Mouse (Mus musculus) kidney, embryonic 15.5 days (tissue): Measurements from ENCODE around the gene Klf16. TPM values are rescaled to one million over a fixed set of nuclear protein-coding genes. Genes with fewer than 3 reads are reported as not detected.

ENCODE experiments used
- ATAC-seq: fragments of 200-750 bp; cut with Nextera tagmentation; replicated peaks from 2 replicates; pipeline ENCODE4 v1.8.0; 2017; ENCODE audit warnings: moderate TSS enrichment; ENCODE audit not compliant: low FRiP score
- H3K27ac ChIP-seq: fragments of 300-500 bp; sonication (generic); 2 replicates; pipeline ENCODE4 v1.5.1; 2015; ENCODE audit warnings: mild to moderate bottlenecking, inconsistent platforms
- H3K27me3 ChIP-seq: fragments of 300-500 bp; sonication (generic); 2 replicates; pipeline ENCODE4 v1.6.1; 2015; ENCODE audit warnings: inconsistent platforms
- H3K36me3 ChIP-seq: fragments of 300-500 bp; sonication (generic); 2 replicates; pipeline ENCODE4 v1.6.1; 2015; ENCODE audit warnings: inconsistent platforms
- H3K4me1 ChIP-seq: fragments of 300-500 bp; sonication (generic); 2 replicates; pipeline ENCODE4 v1.6.1; 2015; ENCODE audit warnings: inconsistent platforms
- H3K4me2 ChIP-seq: fragments of 300-500 bp; sonication (generic); 2 replicates; pipeline ENCODE4 v1.6.1; 2015; ENCODE audit warnings: moderate library complexity, mild to moderate bottlenecking, inconsistent platforms
- H3K4me3 ChIP-seq: fragments of 300-500 bp; sonication (generic); replicated peaks from 2 replicates; pipeline ENCODE4 v1.5.1; 2015; ENCODE audit warnings: mild to moderate bottlenecking, inconsistent platforms
- H3K9ac ChIP-seq: fragments of 300-500 bp; sonication (generic); 2 replicates; pipeline ENCODE4 v1.6.1; 2015; ENCODE audit warnings: mild to moderate bottlenecking, inconsistent platforms
- H3K9me3 ChIP-seq: fragments of 300-500 bp; sonication (generic); replicated peaks from 2 replicates; pipeline ENCODE4 v1.6.1; 2016; ENCODE audit warnings: inconsistent platforms
- WGBS: fragments of 180-500 bp; shearing (Covaris S2); methylation state at CpG from one replicate; pipeline ENCODE4 v1.1.7; 2015; ENCODE audit warnings: mixed read lengths; 5-methylcytosine and 5-hydroxymethylcytosine counted together
- polyA plus RNA-seq: library from polyadenylated mRNA; unstranded; fragments of >200 nt; fragmentation: Nextera tagmentation; extraction: Ambion mirVana; gene quantifications from 2 replicates; pipeline ENCODE4 v1.2.1, GENCODE M21; 2015

The Klf16 gene
- 9.9 and 11.2 TPM in 2 replicates for polyA plus RNA-seq

DNA sequence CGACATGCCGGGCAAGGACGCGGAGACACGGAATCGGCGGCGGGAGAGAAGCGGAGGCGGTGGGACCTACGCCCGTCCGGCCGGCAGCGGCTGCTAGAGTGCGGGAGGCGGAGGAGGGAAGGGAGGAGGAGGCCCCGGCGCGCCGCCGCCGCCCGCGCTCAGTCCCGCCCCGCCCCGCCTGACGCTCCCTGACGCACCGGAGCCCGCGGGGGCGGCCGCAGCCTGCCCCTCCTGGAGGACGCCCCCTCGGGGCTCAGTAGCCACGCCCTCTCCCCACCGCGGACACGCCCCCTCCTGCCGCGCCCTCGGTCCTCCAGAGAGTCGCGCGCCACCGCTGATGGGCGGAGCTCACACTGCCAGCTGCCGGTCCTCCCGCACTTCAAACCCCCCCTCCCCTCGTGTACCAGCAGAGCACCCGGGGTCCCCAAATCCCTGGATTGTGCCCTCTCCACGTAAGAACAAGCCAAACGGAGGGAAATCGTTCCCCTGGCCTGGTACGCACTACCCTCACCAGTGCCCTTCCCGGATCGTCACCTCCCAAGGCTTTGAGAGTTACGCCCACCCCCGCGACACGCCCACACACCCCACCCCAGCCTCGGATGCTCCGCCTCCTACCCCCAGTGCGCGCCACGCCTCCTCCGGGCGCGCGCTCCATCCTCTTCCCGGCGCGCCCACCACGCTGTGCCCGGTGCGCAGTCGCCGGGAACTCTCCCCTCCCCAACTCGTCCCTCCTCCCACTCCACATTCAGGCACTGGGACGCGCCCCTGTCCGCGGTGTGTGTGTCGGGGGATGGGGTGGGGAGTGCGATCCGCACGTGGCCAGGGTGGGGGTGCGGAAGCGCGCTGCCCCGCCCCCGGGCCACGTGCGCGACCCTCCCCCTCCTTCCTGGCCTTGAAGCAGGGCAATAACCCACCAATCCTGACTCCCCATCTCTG is at the start of gene Klf16:
TSS of gene Klf16 (minus strand) at position 127 of the 936 bp plus-strand sequence.
- ATAC-seq: peak; percentile 79
- H3K4me3 ChIP-seq: peak within 1 kb of the TSS; percentile 88
- under 1% methylated on average over 91 of the region's 97 CpGs for WGBS
- H3K27ac ChIP-seq: peak within 1 kb of the TSS; percentile 97
- H3K9ac ChIP-seq: peak within 1 kb of the TSS; percentile 82
- no peaks in the 10 kb centered on the region for H3K9me3 ChIP-seq
- H3K27me3 ChIP-seq: no peaks in the 10 kb centered on the region
- peaks cover 61% of the 10 kb centered on the region for H3K4me1 ChIP-seq
- H3K36me3 ChIP-seq: peaks cover 8% of the 10 kb centered on the region
- peak within 1 kb of the TSS; percentile 96 for H3K4me2 ChIP-seq

DNA sequence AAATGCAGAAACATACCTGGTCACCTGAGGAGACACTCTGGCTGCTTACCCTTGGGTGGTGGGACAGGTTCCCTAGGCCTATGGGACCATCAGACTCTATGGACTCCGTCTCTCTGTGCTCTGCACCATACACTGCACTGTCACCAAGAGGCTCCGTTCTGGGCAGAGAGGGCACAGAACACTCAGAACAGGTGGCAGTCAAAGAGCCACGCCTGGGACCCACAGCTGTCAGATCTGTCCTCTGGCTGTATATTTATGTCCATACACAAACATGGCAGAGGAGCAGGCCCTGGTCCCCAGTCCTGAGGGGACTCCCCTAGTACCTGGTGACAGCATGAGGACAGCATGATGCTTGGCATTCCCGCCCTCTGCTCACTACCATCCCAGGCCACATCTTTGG is 48.6 kb upstream of the Klf16 start:
- H3K4me3 ChIP-seq: no peak overlapping the region
- H3K4me2 ChIP-seq: no peak overlapping the region
- peaks cover 78% of the 10 kb centered on the region for H3K4me1 ChIP-seq
- no peaks in the 10 kb centered on the region for H3K27me3 ChIP-seq
- H3K9me3 ChIP-seq: no peaks in the 10 kb centered on the region
- WGBS: 85% methylated on average over 4 of the region's 4 CpGs
- H3K9ac ChIP-seq: no peak overlapping the region
- peaks cover 25% of the 10 kb centered on the region for H3K36me3 ChIP-seq
- 0 out of 2 replicates have a peak overlapping the region, but pooled peaks have one; percentile 18 for H3K27ac ChIP-seq
- ATAC-seq: no peak

DNA sequence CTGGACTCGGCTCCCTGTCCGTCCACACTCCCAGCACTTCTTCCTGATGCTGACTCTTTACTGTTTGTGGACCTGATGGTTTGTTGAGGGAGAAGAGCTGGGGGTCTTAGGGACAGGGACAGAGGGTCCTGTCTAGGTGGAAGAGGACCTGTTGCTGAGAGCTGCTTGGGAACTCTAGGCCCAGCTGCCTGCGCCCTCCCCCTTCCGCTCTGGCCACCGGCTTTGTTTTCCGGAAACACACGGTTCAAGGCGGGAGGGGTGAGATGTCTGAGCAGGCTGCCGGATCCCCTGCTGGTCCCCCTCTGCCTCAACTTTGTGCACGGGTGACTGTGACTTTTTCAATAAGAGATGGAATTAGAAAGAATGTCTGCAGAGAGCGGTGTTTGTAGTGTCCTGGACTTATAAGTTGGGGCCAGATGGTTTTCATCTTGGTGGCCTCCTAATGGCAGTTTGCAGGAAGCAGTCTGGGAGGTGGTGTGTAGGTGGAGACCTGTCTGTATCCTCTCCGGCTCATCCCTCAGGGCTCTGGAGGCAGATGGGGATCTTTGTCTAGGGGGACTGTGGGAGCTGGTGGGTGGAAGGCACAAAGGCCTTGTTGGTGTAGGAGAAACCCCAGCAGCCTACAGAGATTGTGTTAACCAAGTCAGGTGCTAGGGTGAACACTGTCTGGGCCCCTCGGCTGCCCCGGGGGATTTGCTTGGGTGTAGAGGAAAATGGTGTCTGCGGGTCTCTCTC is 46.5 kb upstream of the Klf16 start:
- H3K27ac ChIP-seq: peak overlapping the region; percentile 91
- WGBS: 7% methylated on average over 15 of the region's 15 CpGs
- H3K9me3 ChIP-seq: no peaks in the 10 kb centered on the region
- peaks cover 6% of the 10 kb centered on the region; the same call in 1 of the 2 replicates for H3K36me3 ChIP-seq
- H3K9ac ChIP-seq: peak overlapping the region; percentile 85
- H3K27me3 ChIP-seq: no peaks in the 10 kb centered on the region
- H3K4me1 ChIP-seq: peaks cover 65% of the 10 kb centered on the region
- peak overlapping the region; percentile 81 for H3K4me3 ChIP-seq
- H3K4me2 ChIP-seq: peak overlapping the region; percentile 67
- no peak for ATAC-seq

DNA sequence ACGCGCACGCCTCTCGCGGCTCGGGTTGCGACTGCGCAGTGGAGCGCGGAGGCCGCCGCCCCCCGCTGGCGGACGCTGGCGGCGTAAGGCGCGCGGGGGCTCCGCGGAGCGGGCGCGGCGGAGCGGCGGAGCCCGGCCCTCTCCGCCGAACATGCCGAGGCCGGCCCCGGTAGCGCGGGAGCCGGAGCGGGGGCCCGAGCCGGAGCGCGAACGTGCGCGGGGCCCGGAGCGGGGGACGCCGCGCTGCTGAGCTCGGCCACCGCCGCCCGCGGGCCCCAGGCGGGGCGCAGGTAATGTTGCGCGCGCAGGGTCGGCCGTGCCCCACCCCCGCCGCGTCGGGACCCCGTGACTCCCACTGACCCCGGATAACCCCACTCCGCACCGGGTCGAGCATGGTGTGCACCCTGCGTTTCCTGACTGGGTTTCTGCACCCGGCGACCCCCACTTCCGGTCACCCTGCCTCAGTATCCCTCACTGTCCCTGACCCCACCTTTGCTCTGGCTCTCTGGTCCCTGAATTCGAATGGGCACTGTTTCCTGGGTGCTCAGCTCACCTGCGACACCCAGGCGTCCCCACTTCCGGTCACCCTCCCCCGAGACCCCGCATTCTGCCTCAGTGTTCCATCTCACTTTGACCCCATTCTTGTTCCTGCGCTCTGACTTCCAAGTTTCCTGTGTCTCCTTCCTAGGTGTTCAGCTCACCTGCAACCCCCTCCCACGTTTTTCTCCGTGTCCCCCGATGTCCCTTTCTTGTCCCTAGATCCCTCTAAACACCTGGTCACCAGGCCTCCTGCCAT is 45.7 kb upstream of the Klf16 start, which contains the start of gene Csnk1g2:
TSS of gene Csnk1g2 (plus strand) at position 178 of the 796 bp plus-strand sequence.
- peak within 1 kb of the TSS; percentile 85 for H3K9ac ChIP-seq
- under 1% methylated on average over 78 of the region's 85 CpGs for WGBS
- H3K27me3 ChIP-seq: no peaks in the 10 kb centered on the region
- peak within 1 kb of the TSS; percentile 67 for H3K4me2 ChIP-seq
- peaks cover 57% of the 10 kb centered on the region for H3K4me1 ChIP-seq
- H3K9me3 ChIP-seq: no peaks in the 10 kb centered on the region
- peak within 1 kb of the TSS; percentile 98 for H3K27ac ChIP-seq
- H3K36me3 ChIP-seq: peaks cover 6% of the 10 kb centered on the region; the same call in 1 of the 2 replicates
- no peak; the same call in 1 of the 2 replicates for ATAC-seq
- peak within 1 kb of the TSS; percentile 81 for H3K4me3 ChIP-seq

DNA sequence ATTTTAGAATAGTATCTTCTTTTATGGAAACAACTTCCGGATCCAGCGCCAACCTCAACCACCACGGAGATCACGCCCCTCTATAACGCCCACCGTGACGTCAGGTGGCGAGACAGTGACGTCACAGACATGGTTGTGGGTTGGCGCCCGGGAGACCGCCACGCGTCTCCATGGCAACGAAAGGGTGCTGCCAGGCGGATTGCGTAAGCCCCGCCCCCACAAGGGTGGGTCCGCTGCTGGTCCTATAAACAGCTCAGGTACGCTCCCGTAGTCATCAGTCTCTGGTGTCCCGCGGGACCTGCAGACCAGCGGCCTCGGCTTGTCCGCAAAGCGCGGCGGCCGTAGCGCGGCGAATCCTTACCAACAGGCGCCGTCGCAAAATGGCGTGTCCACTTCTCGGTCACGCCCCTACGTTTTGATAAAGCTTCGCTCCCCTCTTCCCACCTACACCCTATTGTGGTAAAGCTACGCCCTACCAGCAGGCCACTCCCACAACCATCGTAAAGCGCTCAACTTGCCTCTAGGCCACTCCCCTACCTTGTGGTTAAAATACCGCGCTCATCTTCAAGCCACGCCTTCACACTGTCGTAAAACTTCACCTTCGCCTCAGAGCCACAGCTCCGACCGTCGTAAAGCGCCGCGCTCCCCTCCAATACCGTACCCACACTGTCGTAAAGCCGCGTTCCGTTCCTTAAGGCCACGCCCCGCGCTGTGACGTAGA is 45.0 kb upstream of the Klf16 start:
- WGBS: under 1% methylated on average over 64 of the region's 64 CpGs
- peaks cover 6% of the 10 kb centered on the region; the same call in 1 of the 2 replicates for H3K36me3 ChIP-seq

DNA sequence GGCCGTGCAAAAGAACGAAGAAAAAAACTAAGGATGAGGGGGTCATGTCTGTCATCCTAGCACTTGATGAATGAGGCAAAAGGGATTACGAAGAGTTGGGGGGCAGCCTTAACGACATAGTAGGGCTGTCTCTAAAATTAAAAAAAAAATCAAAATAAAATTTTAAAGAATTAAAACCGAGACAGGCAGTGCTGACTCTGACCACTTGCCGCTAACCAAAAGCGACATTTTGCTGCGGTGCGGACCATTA is 44.5 kb upstream of the Klf16 start:
- ATAC-seq: no peak
- peaks cover 45% of the 10 kb centered on the region for H3K4me1 ChIP-seq
- no peaks in the 10 kb centered on the region for H3K27me3 ChIP-seq
- H3K4me3 ChIP-seq: peak overlapping the region; percentile 81
- H3K27ac ChIP-seq: peak overlapping the region; percentile 98
- H3K9ac ChIP-seq: peak overlapping the region; percentile 52
- no peaks in the 10 kb centered on the region for H3K9me3 ChIP-seq
- H3K4me2 ChIP-seq: peak overlapping the region; percentile 67
- 2% methylated on average over 9 of the region's 9 CpGs for WGBS
- peaks cover 6% of the 10 kb centered on the region; the same call in 1 of the 2 replicates for H3K36me3 ChIP-seq

More for the DNA sequence above, 45.0 kb upstream of the Klf16 start:
- Histone ChIP-seq H3K9ac (peak overlapping the region; percentile 52), H3K4me3 (peak overlapping the region; percentile 81), H3K27me3 (no peaks in the 10 kb centered on the region), H3K9me3 (no peaks in the 10 kb centered on the region), H3K27ac (peak overlapping the region; percentile 98), H3K4me2 (peak overlapping the region; percentile 67), H3K4me1 (peaks cover 50% of the 10 kb centered on the region)
- ATAC-seq: peak; percentile 94

DNA sequence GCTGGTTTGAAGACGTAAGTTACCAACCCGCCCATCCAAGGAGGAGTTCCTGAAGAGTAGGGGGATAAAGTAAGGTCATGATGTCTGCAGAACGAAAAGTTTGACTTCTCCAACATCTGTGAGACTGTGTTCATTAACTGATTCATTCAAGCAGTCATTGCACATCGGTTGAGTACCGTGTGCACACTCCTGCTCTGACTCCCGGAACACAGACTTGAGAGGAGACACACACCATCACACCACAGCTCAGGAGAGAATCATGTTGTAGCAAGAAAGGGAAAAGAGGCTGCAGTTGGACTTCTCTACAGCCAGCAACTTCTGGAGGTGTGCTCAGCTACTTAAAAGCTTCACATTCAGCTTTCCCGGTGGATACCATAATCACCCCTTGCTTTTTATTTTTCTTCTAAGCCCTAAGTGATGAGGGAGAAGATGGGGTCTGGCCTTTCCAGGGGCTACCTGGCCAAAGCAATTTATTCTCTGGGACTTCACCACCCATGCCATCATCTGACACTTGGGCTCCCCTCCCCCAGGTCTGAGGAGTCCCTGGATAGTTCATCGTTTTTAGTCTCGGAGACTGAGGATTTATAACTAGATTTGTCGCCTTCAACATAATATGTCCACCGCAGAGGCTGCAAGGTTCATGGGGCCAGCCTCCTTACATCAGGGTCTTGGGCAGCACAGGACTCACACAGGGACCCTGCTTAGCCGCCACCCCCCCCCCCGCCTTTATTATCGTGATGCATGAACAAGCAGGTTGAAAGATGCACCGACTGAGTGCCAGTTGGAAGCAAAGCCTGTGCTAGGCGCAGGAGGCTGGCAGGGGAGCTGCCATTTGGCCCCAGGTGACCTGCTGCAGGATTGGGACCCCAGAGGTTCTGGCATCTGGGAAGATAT is 43.9 kb upstream of the Klf16 start:
- H3K36me3 ChIP-seq: peaks cover 12% of the 10 kb centered on the region; the same call in 1 of the 2 replicates
- H3K4me1 ChIP-seq: peaks cover 40% of the 10 kb centered on the region
- no peak for ATAC-seq
- no peaks in the 10 kb centered on the region for H3K9me3 ChIP-seq
- peak overlapping the region; percentile 98 for H3K27ac ChIP-seq
- H3K9ac ChIP-seq: peak overlapping the region; percentile 52
- H3K4me2 ChIP-seq: peak overlapping the region; percentile 67
- peak overlapping the region; percentile 81 for H3K4me3 ChIP-seq
- no peaks in the 10 kb centered on the region for H3K27me3 ChIP-seq
- 42% methylated on average over 16 of the region's 16 CpGs for WGBS

DNA sequence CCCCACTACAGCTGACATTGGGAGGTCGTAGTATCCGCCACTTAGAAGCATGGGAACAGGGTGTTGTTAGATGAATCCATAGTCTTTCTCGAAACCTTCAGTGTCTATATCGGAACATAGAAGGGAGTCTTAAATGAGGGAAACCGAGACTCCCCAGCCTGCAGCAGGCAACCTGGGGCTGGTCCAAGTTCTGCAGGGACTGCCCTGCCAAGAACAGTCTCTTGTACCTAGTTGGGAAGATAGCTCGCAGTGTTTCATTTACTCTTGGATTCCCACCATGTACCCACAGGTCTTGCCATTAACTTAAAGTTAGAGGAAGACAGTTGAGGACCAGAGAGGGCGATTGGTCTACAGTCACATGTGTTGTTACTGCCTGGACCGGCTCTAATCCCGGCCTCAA is 43.2 kb upstream of the Klf16 start:
- ATAC-seq: no peak
- Histone ChIP-seq H3K27ac (0 out of 2 replicates have a peak overlapping the region, but pooled peaks have one; percentile 98), H3K4me3 (no peak overlapping the region), H3K36me3 (peaks cover 17% of the 10 kb centered on the region), H3K27me3 (no peaks in the 10 kb centered on the region), H3K9ac (no peak overlapping the region), H3K9me3 (no peaks in the 10 kb centered on the region), H3K4me2 (no peak overlapping the region), H3K4me1 (peaks cover 33% of the 10 kb centered on the region)
- WGBS: 90% methylated on average over 9 of the region's 9 CpGs

DNA sequence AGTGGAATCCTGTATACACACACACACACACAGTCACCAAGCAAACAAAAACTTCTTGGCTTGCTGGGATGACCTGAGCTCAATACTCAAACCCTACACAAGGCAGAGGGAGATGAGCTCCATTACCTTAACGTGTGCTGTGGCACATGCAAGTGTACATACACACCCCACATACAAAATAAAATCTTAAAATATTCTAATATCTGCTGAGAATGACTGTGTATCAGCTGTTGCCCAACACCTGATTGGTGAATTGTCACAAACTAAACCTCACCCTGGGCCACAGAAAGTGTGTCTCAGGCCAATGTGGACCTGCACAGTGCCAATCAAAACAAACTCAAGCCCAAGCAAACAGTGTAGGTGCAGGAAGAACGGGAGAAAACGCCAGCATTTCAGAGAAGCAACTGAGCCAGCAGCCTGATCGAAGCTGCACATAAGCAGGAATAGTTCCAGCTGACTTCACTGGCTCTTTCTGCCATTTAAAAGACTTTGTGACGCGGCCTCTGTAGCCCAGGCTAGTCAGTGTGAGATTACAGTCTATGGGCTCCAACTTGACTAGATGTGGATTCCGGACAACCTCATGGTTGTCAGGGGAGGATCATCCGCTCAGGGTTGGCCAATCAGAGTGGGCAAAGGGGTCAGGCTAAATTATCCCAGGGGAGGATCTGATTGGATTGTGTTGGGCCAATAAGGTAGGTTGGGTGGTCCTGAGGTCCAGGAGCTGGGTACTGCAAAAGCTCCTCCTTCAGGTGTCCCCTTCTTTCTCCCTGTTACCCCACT is 42.5 kb upstream of the Klf16 start:
- no peak for ATAC-seq
- H3K9ac ChIP-seq: no peak overlapping the region
- H3K36me3 ChIP-seq: peaks cover 19% of the 10 kb centered on the region
- no peaks in the 10 kb centered on the region for H3K27me3 ChIP-seq
- H3K4me2 ChIP-seq: no peak overlapping the region
- H3K27ac ChIP-seq: no peak overlapping the region
- no peak overlapping the region for H3K4me3 ChIP-seq
- no peaks in the 10 kb centered on the region for H3K9me3 ChIP-seq
- WGBS: 39% methylated on average over 8 of the region's 8 CpGs
- H3K4me1 ChIP-seq: peaks cover 26% of the 10 kb centered on the region

DNA sequence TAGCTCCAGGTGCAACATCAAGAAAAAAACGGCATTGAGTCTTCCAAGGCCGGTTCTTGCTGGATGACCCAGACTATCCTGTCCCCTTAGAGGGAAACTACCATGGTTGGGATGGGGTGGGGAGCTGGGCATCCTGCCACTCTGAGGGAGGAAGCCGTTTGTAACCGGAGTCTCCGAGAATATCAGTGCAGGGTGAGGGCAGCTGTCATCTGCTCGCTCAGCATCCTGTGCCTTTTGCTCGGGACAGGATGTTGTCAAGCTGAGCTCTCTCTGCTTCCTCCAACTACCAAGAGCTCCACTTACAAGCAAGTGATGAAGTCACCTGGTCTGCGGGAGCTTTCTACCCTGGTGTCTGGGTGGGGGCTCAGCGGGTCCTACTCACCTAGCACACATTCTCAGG is 41.1 kb upstream of the Klf16 start:
- 49% methylated on average over 9 of the region's 9 CpGs for WGBS
- peaks cover 34% of the 10 kb centered on the region for H3K36me3 ChIP-seq

More for the DNA sequence above, 41.1 kb upstream of the Klf16 start:
- Histone ChIP-seq H3K9me3 (no peaks in the 10 kb centered on the region), H3K27ac (peak overlapping the region; percentile 71), H3K4me1 (peaks cover 11% of the 10 kb centered on the region), H3K4me3 (no peak overlapping the region), H3K4me2 (no peak overlapping the region), H3K9ac (no peak overlapping the region), H3K27me3 (no peaks in the 10 kb centered on the region)
- ATAC-seq: no peak
